Mouse (Mus musculus): Measurements from ENCODE around the gene Ccdc148. TPM values are rescaled to one million over a fixed set of nuclear protein-coding genes. Genes with fewer than 3 reads are reported as not detected.

The Ccdc148 gene
- polyA plus RNA-seq, 1 experiment from 2014 or later = 1.2 TPM

DNA sequence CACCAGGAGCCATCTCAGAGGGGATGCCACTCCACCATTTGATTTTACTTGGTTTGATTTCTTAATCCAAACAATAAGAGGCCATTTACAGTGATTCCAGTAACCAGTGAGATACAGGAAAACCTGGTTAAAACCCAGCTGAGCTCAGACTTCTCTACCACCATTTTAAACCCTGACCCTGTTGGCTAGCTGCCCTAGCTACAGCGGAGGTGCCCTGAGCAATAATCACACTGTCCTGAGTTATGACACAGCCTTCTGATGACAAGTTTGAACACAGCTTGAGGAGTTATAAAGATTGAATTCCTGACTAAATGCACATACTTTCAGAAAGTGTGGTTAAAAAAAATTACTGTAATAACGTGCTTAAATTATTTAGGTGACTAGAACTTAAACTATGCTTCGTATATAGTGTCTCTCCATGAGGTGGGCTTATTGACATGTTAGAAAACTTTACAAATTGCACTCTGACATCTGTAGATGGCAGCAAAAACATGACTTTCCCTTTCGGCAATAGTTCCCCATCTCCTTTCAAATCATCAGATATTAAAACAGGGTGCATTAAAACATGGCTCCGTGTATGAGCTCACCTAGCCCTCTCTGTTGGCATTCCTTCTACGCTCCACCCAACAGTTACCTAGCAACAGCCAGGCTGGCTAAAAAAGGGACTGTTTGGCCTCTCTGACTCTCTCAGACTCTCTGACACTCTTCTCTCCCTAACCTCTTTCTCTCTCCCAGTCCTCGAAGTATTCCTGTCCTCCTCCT is 330.3 kb downstream of the Ccdc148 start:
- Histone ChIP-seq H3K27me3 (ENCODE audit: insufficient read depth, poor library complexity, severe bottlenecking) (no peaks in the 10 kb centered on the region), H3K27ac (no peak overlapping the region), H3K36me3 (no peaks in the 10 kb centered on the region), H3K9me3 (0 out of 2 replicates have a peak, but pooled peaks cover 2% of the 10 kb centered on the region), H3K4me3 (no peak overlapping the region), H3K4me1 (replicated peaks) (peaks cover 6% of the 10 kb centered on the region; the same call in 1 of the 2 replicates)
- WGBS = 69% methylated on average over 7 of the region's 7 CpGs
- DNase-seq (ENCODE audit: low spot score) = no peak

DNA sequence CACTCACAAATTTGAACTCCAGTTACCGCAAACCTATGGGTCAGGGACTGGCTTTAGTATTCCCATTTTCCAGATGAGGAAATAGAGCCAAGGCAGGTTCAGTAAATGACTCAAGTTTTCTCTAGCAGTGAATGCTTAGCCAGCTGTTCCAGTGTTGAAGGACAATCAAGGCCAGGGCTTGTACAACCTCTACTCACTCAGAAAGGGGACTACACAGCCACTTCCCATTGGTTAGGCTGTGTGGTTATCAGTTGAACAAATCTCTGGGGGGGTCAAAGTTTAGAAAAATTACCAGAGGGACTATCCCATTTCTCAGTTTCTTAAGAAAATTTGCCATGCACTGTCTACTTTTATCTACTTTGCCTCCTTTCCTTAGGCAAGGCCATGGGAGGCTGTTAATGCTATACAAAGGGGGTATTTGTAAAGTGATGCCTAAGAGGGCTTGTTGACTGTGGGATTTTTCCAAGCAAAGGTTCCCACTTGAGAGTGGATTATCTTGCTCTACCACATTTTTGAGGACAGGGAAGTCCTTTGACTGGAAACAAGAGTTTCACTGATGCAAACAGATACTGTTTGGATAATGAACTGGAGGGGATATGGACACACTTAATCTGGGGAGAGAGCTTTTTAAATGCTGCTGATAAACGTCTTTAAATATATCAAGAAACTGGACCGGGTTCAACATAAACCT is 331.4 kb downstream of the Ccdc148 start:
- Histone ChIP-seq H3K36me3 (no peaks in the 10 kb centered on the region), H3K4me1 (replicated peaks) (peaks cover 6% of the 10 kb centered on the region; the same call in 1 of the 2 replicates), H3K27ac (no peak overlapping the region), H3K9me3 (0 out of 2 replicates have a peak, but pooled peaks cover 2% of the 10 kb centered on the region), H3K4me3 (no peak overlapping the region), H3K27me3 (ENCODE audit: insufficient read depth, poor library complexity, severe bottlenecking) (no peaks in the 10 kb centered on the region)
- no peak for DNase-seq (ENCODE audit: low spot score)
- 83% methylated on average over 3 of the region's 3 CpGs for WGBS

DNA sequence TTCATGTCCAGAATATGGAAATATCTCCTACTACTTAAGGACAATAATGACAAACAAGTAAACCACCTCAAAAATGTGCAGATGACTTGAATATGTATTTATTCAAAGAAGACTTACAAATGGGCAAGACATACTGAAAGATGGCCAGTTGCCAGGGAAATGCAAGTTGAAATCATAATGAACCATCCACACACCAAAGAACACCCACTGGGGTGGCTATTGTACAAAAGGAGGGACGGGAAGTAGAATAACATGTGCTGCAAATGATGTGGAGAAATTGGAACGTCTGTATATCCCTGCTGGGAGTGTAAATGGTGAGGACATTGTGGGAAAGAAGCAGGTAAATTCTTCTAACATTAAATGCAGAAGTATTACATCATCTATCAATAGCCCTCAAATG is 347.5 kb downstream of the Ccdc148 start:
- 51% methylated on average over 2 of the region's 2 CpGs for WGBS

DNA sequence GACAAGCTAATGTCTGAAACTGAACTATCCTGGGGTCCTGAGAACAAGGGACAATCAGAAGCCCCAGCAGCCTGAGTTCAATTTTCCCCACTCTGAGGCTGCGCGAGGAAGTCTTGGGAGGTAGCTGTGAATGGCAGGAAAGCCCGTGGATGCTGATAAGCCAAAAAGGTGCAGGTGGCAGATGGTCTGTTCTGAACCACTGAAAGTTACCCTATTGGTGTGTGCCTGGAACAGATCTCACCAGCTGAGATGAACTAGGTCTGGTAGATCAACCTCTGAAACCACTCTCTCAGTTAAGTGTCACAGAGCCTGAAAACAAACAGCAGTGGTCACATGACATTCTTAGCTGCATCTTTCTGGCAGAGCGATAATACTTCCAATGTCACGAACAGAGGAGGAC is 360.9 kb downstream of the Ccdc148 start:
- WGBS = 92% methylated on average over 5 of the region's 5 CpGs
- peaks cover 20% of the 10 kb centered on the region for H3K4me1 ChIP-seq (replicated peaks)
- H3K27me3 ChIP-seq (ENCODE audit: insufficient read depth, poor library complexity, severe bottlenecking) = no peaks in the 10 kb centered on the region
- no peak overlapping the region for H3K27ac ChIP-seq
- no peak for DNase-seq (ENCODE audit: low spot score)
- H3K36me3 ChIP-seq = no peaks in the 10 kb centered on the region
- no peak overlapping the region for H3K4me3 ChIP-seq
- H3K9me3 ChIP-seq = no peaks in the 10 kb centered on the region

More for the DNA sequence above, 347.5 kb downstream of the Ccdc148 start:
- Histone ChIP-seq H3K9me3 (no peaks in the 10 kb centered on the region), H3K4me3 (no peak overlapping the region), H3K4me1 (replicated peaks) (no peaks in the 10 kb centered on the region), H3K27ac (no peak overlapping the region), H3K27me3 (ENCODE audit: insufficient read depth, poor library complexity, severe bottlenecking) (no peaks in the 10 kb centered on the region), H3K36me3 (no peaks in the 10 kb centered on the region)
- no peak for DNase-seq (ENCODE audit: low spot score)

DNA sequence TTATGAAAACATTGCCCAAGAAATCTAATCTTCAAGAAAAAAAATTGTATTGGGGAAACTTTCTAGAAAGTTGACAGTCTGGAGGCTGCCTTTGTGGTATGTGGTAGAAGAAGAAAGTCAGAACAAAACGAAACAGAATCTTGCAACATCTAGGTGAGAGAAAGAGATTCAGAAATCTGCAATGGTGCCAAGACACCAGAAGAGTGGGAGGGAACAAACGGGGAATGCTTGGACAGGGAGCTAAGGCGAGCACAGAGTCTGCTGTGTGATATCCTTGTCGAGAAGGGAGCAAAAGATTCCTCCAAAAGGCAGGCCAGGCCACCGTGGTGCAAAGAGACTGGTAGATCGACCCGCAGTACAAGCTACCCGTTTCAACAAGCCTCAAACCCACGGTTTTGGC is 361.4 kb downstream of the Ccdc148 start:
- H3K36me3 ChIP-seq = no peaks in the 10 kb centered on the region
- no peak for DNase-seq (ENCODE audit: low spot score)
- peaks cover 20% of the 10 kb centered on the region for H3K4me1 ChIP-seq (replicated peaks)
- H3K27ac ChIP-seq = no peak overlapping the region
- WGBS = 86% methylated on average over 9 of the region's 9 CpGs
- H3K9me3 ChIP-seq = no peaks in the 10 kb centered on the region
- H3K27me3 ChIP-seq (ENCODE audit: insufficient read depth, poor library complexity, severe bottlenecking) = no peaks in the 10 kb centered on the region
- H3K4me3 ChIP-seq = no peak overlapping the region

DNA sequence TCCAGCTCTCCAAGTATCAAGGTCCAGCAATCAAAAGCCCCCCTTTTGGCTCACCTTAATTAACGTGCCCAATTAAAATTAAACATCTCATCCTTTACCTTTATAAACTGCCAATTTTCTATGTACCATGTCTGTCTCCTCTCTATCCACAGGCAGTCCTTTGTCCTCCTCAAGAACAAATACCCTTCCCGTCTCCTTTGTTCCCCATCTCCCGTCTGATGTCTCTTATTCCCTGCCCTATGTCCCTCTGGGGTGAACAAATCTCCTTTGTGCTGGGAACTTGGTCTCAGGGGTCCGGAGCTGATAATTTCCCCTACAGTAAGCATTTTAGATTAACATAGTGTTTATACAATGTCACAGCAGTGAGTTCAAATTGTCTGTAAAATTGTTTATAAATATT is 363.0 kb downstream of the Ccdc148 start:
- no peaks in the 10 kb centered on the region for H3K36me3 ChIP-seq
- 34% methylated on average over 4 of the region's 4 CpGs for WGBS
- peak; percentile 20 for DNase-seq (ENCODE audit: low spot score)

DNA sequence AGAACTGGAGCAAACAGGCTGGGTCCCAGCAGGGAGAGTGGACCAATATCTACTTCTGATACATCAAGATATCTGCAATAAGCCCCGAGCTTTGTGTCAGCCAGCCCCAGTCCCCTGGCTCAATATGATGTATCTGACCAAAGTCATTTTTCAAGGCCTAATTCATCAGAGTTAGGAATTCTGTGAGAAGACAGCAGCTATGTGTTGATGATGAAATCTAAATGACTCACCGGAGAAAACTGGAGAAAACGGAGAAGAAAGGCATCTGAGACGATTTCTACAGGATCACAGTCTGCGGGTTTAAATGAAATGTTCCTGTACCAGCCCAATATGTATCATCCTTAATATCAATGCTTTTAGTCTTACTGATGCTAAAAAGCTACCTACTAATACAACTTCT is 365.1 kb downstream of the Ccdc148 start:
- 94% methylated on average over 5 of the region's 5 CpGs for WGBS
- H3K9me3 ChIP-seq = no peaks in the 10 kb centered on the region
- no peak overlapping the region for H3K4me3 ChIP-seq
- DNase-seq (ENCODE audit: low spot score) = no peak
- peaks cover 30% of the 10 kb centered on the region for H3K4me1 ChIP-seq (replicated peaks)
- no peaks in the 10 kb centered on the region for H3K36me3 ChIP-seq
- no peak overlapping the region for H3K27ac ChIP-seq
- no peaks in the 10 kb centered on the region for H3K27me3 ChIP-seq (ENCODE audit: insufficient read depth, poor library complexity, severe bottlenecking)

More for the DNA sequence above, 363.0 kb downstream of the Ccdc148 start:
- Histone ChIP-seq H3K4me3 (no peak overlapping the region), H3K9me3 (no peaks in the 10 kb centered on the region), H3K4me1 (replicated peaks) (peaks cover 22% of the 10 kb centered on the region), H3K27ac (peak overlapping the region; percentile 79), H3K27me3 (ENCODE audit: insufficient read depth, poor library complexity, severe bottlenecking) (no peaks in the 10 kb centered on the region)

DNA sequence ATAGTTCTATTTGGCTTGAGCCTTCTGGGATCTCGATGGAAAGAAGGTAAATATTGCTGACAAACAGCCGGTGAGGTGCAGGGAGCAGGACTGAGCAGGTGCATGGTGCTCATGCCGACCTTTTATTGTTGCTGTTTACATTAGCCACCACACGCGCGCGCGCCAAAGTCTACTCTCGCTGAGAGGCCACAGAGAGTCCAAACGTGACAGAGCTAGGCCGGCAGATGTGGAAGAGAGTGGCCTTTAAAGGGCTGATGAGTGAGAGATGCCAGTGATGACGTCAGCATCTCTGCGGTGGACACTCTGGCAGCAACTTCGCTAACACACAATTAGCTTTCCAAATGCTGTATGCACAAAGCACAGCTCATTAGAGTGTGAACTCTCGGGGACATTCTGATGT is 366.0 kb downstream of the Ccdc148 start:
- H3K27ac ChIP-seq = no peak overlapping the region
- H3K27me3 ChIP-seq (ENCODE audit: insufficient read depth, poor library complexity, severe bottlenecking) = no peaks in the 10 kb centered on the region
- WGBS = 86% methylated on average over 15 of the region's 15 CpGs
- H3K9me3 ChIP-seq = no peaks in the 10 kb centered on the region
- no peak overlapping the region for H3K4me3 ChIP-seq
- DNase-seq (ENCODE audit: low spot score) = no peak
- H3K36me3 ChIP-seq = no peaks in the 10 kb centered on the region
- H3K4me1 ChIP-seq (replicated peaks) = peaks cover 30% of the 10 kb centered on the region

DNA sequence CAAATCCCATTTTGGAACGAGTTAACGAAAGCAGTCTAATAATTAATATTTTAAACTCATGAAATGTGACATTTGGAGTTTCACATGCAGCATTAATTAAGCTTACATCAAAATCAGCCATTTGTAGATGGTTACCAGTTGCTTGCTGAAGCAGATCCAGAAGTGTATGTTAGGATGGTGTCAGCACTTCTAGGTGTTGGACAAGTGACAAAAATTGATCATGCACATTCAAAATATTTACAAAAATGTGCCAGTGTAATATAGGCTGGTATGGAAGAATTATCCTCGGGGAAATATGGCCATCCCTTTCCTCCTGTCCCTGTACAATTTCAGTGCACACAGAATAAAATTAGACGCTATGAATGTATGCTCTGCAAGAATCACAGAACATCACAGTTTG is 370.1 kb downstream of the Ccdc148 start:
- DNase-seq (ENCODE audit: low spot score) = no peak
- Histone ChIP-seq H3K27ac (no peak overlapping the region), H3K27me3 (ENCODE audit: insufficient read depth, poor library complexity, severe bottlenecking) (no peaks in the 10 kb centered on the region), H3K4me3 (no peak overlapping the region), H3K9me3 (no peaks in the 10 kb centered on the region), H3K36me3 (no peaks in the 10 kb centered on the region), H3K4me1 (replicated peaks) (peaks cover 22% of the 10 kb centered on the region)
- 96% methylated on average over 4 of the region's 4 CpGs for WGBS

DNA sequence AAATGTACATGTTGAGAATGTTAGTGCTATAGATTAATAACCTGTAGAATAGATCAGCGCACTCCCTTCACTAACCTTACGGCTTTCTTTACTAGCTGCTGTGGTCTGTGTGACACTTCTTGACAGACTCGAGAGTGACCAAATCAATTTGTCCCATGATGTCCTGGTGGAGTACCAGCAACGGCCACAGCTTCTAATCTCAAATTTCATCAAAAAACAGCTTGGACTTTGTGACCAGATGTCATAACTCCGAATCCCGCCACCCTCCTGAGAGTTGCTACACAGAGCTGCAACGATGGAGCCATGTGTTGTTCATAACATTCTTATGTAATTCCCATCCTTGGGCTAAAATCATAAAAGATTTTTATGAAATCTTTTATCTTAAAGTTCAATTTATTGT is 370.5 kb downstream of the Ccdc148 start:
- Histone ChIP-seq H3K4me1 (replicated peaks) (peaks cover 22% of the 10 kb centered on the region), H3K9me3 (no peaks in the 10 kb centered on the region), H3K27me3 (ENCODE audit: insufficient read depth, poor library complexity, severe bottlenecking) (no peaks in the 10 kb centered on the region), H3K36me3 (no peaks in the 10 kb centered on the region), H3K27ac (no peak overlapping the region), H3K4me3 (no peak overlapping the region)
- 84% methylated on average over 7 of the region's 7 CpGs for WGBS
- DNase-seq (ENCODE audit: low spot score) = no peak

DNA sequence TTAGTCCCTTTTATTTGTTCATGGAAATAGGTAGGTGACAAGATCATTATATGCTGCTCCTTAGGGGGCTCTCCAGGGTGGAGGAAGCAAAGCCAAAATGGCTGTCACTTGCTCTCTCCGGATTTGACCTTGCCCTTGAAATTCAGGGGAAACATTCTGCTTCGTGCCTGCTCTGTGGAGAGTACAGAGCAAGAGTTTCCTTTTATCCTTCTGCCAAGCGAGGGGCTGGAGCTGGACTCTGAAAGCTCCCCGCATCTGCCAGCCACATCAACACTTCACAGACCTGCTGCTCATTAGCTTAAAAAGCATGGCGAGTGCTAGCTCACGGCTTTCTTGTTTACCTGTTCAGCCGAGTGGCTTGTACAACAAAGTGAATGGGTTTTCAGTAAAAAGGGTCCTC is 373.1 kb downstream of the Ccdc148 start:
- H3K27ac ChIP-seq = no peak overlapping the region
- WGBS = 64% methylated on average over 7 of the region's 7 CpGs
- H3K27me3 ChIP-seq (ENCODE audit: insufficient read depth, poor library complexity, severe bottlenecking) = no peaks in the 10 kb centered on the region
- H3K36me3 ChIP-seq = no peaks in the 10 kb centered on the region
- no peak overlapping the region for H3K4me3 ChIP-seq
- no peaks in the 10 kb centered on the region for H3K9me3 ChIP-seq
- peaks cover 18% of the 10 kb centered on the region for H3K4me1 ChIP-seq (replicated peaks)
- no peak for DNase-seq (ENCODE audit: low spot score)

DNA sequence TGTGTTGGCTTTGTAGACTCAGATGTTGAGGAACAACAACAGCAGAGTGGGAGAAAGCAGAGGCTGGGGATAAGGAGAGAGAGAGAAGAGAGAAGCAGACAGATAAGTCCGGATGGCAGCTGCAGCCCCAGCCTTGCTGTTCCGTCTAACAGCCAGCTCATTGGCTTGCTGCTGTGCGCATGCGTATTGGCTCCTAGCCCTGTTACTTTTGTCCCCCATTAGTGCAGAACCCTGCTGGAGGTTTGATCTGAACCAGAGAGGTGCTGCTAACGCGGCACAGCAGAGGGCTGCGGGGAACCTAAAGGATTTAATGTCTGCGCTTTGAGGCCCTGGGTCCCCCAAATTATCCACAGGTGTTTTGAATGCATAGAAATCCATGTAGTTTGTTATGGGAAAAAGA is 373.8 kb downstream of the Ccdc148 start:
- H3K36me3 ChIP-seq = no peaks in the 10 kb centered on the region
- 69% methylated on average over 8 of the region's 8 CpGs for WGBS
- H3K9me3 ChIP-seq = no peaks in the 10 kb centered on the region
- peaks cover 12% of the 10 kb centered on the region; the same call in 1 of the 2 replicates for H3K4me1 ChIP-seq (replicated peaks)
- H3K27me3 ChIP-seq (ENCODE audit: insufficient read depth, poor library complexity, severe bottlenecking) = no peaks in the 10 kb centered on the region
- DNase-seq (ENCODE audit: low spot score) = no peak
- no peak overlapping the region for H3K27ac ChIP-seq
- H3K4me3 ChIP-seq = no peak overlapping the region

DNA sequence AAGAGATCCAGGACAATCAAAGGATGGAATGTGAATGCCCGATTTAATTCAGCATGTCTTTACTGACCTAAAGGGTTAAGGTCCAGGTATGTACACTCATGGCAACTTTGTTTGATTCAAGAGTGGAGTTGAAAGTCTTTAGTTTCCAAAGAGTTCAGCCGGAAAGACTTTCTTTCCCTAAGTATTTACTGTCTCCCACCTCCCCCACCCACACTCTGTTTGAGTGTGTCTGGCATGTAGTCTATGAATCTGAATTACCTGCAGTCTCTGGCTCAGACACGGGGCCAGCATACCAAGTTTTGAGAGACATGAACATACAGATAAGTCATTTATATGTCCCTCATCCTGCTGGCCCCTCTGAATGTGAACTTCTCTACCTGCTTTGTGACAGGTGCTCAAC is 374.3 kb downstream of the Ccdc148 start:
- no peak for DNase-seq (ENCODE audit: low spot score)
- H3K4me1 ChIP-seq (replicated peaks) = peaks cover 12% of the 10 kb centered on the region; the same call in 1 of the 2 replicates

More for the DNA sequence above, 374.3 kb downstream of the Ccdc148 start:
- Histone ChIP-seq H3K27me3 (ENCODE audit: insufficient read depth, poor library complexity, severe bottlenecking) (no peaks in the 10 kb centered on the region), H3K9me3 (no peaks in the 10 kb centered on the region), H3K4me3 (no peak overlapping the region), H3K27ac (no peak overlapping the region), H3K36me3 (no peaks in the 10 kb centered on the region)
- WGBS = 91% methylated on average over 3 of the region's 3 CpGs

Data from hindbrain, embryonic 10.5 days (tissue).